Comparison of ENCODE assay signal across 8 mouse cellular contexts in genomic region chr2:78869721-78870442, GRCm38 (mm10). TPM values are rescaled to one million over a fixed set of nuclear protein-coding genes. Genes with fewer than 3 reads are reported as not detected.
A peak's percentile ranks its signal among the peaks of the same experiment; 100 is the strongest.
DNase-seq lines count a peak whose midpoint lies in the region; ATAC-seq and TF ChIP-seq lines count a peak whose summit lies in the region.

No protein-coding gene starts in this region.

- H3K9ac ChIP-seq in limb, embryonic 14.5 days (ENCODE audit: low read depth, low read length, severe bottlenecking), result peak overlapping the region; percentile 99
- peak overlapping the region; percentile 97 for H3K9ac ChIP-seq in midbrain, embryonic 15.5 days

- H3K4me3 ChIP-seq in hindbrain, embryonic 10.5 days, result peak overlapping the region; percentile 79
- peak overlapping the region; percentile 76 for H3K4me3 ChIP-seq in limb, embryonic 14.5 days (replicated peaks; ENCODE audit: low read length)
- H3K4me3 ChIP-seq in midbrain, embryonic 15.5 days, result peak overlapping the region; percentile 87

- WGBS in hindbrain, embryonic 10.5 days, result 5% methylated on average over 35 of the region's 35 CpGs
- under 1% methylated on average over 35 of the region's 35 CpGs for WGBS in limb, embryonic 14.5 days
- 1% methylated on average over 35 of the region's 35 CpGs for WGBS in midbrain, embryonic 15.5 days

- DNase-seq in left cerebral cortex, adult 18-20 months (ENCODE audit: low spot score in 2 of 2), result peak; percentile 4 to 31
- DNase-seq in left cerebral cortex, adult 9 months (ENCODE audit: low spot score in 2 of 2), result no peak
- DNase-seq in adrenal gland, postnatal 25 days, result peak; percentile 40
- DNase-seq in hindbrain, embryonic 10.5 days (ENCODE audit: low spot score), result peak; percentile 38
- DNase-seq in limb, embryonic 14.5 days (ENCODE audit: low spot score), result peak; percentile 31
- DNase-seq in thymus, postnatal 0 days (ENCODE audit: low spot score), result peak; percentile 16

- peaks cover 7% of the 10 kb centered on the region for H3K36me3 ChIP-seq in hindbrain, embryonic 10.5 days
- H3K36me3 ChIP-seq in limb, embryonic 14.5 days (ENCODE audit: control insufficient read depth, insufficient read depth, low read length), result peaks cover 14% of the 10 kb centered on the region; the same call in 1 of the 2 replicates
- no peaks in the 10 kb centered on the region for H3K36me3 ChIP-seq in midbrain, embryonic 15.5 days (replicated peaks)

- H3K4me1 ChIP-seq in hindbrain, embryonic 10.5 days (replicated peaks), result peaks cover 49% of the 10 kb centered on the region
- peaks cover 39% of the 10 kb centered on the region for H3K4me1 ChIP-seq in limb, embryonic 14.5 days (ENCODE audit: control insufficient read depth, insufficient read depth, low read length)
- H3K4me1 ChIP-seq in midbrain, embryonic 15.5 days, result peaks cover 33% of the 10 kb centered on the region

- H3K27ac ChIP-seq in hindbrain, embryonic 10.5 days, result peak overlapping the region; percentile 100
- H3K27ac ChIP-seq in limb, embryonic 14.5 days (replicated peaks; ENCODE audit: low read depth, low read length), result peak overlapping the region; percentile 99
- peak overlapping the region; percentile 98 for H3K27ac ChIP-seq in midbrain, embryonic 15.5 days

- peak overlapping the region; percentile 74 for H3K4me2 ChIP-seq in limb, embryonic 14.5 days (replicated peaks; ENCODE audit: low read depth, low read length, severe bottlenecking)
- peak overlapping the region; percentile 72 for H3K4me2 ChIP-seq in midbrain, embryonic 15.5 days

- peak; percentile 50 for ATAC-seq in erythroblast, adult 5-6 weeks (replicated peaks; ENCODE audit: low FRiP score, poor library complexity, severe bottlenecking)
- no peak for ATAC-seq in limb, embryonic 14.5 days (ENCODE audit: low FRiP score, low read depth)
- no peak for ATAC-seq in midbrain, embryonic 15.5 days (replicated peaks)

- no peaks in the 10 kb centered on the region for H3K27me3 ChIP-seq in hindbrain, embryonic 10.5 days (ENCODE audit: insufficient read depth, poor library complexity, severe bottlenecking)
- no peaks in the 10 kb centered on the region for H3K27me3 ChIP-seq in limb, embryonic 14.5 days (ENCODE audit: control insufficient read depth, insufficient read depth, low read length)
- H3K27me3 ChIP-seq in midbrain, embryonic 15.5 days (replicated peaks), result no peaks in the 10 kb centered on the region

- H3K9me3 ChIP-seq in hindbrain, embryonic 10.5 days, result no peaks in the 10 kb centered on the region
- H3K9me3 ChIP-seq in limb, embryonic 14.5 days (ENCODE audit: control insufficient read depth, low read length), result no peaks in the 10 kb centered on the region
- H3K9me3 ChIP-seq in midbrain, embryonic 15.5 days, result no peaks in the 10 kb centered on the region

- no peak for TF ChIP-seq POLR2A in limb, embryonic 14.5 days (IDR thresholded peaks at IDR 0.05; ENCODE audit: borderline replicate concordance, extremely low read depth, insufficient read depth, insufficient read length)

RNA-seq across cellular contexts. Expression of gene Ube2e3, which starts 2.0 kb away (rescaled TPM):
- 100 to 1,000 TPM; 103 to 106 TPM for total RNA-seq in left cerebral cortex, adult 18-20 months (2021)
- total RNA-seq in adrenal gland, postnatal 25 days (2021), result 64.3 and 78.5 TPM in 2 replicates
- 41.1 and 50.2 TPM in 2 replicates for total RNA-seq in erythroblast, adult 5-6 weeks (2015; ENCODE audit: low replicate concordance)
- total RNA-seq in erythroblast, adult 5-6 weeks (2017; ENCODE audit: low replicate concordance), result 51.5 and 63.1 TPM in 2 replicates
- polyA plus RNA-seq in hindbrain, embryonic 10.5 days (2016; fragmentation: Nextera tagmentation; extraction: Ambion mirVana), result 216 and 248 TPM in 2 replicates
- polyA plus RNA-seq in limb, embryonic 14.5 days (2012; rRNA removed), result 90.2 and 91.5 TPM in 2 replicates
- 155 and 177 TPM in 2 replicates for polyA plus RNA-seq in limb, embryonic 14.5 days (2014; fragmentation: Nextera tagmentation; extraction: Ambion mirVana)
- polyA plus RNA-seq in midbrain, embryonic 15.5 days (2015; fragmentation: Nextera tagmentation; extraction: Ambion mirVana), result 268 and 294 TPM in 2 replicates
- polyA plus RNA-seq in thymus, postnatal 0 days (2015; fragmentation: Nextera tagmentation; extraction: Ambion mirVana), result 118 and 132 TPM in 2 replicates

Comparison
In these comparisons a context has a peak if more than half of its experiments do, and no peak if none do; other contexts are left out.
1. DNase-seq: peak in left cerebral cortex, adult 18-20 months (2 of 2), adrenal gland, postnatal 25 days (single experiment), hindbrain, embryonic 10.5 days (single experiment), limb, embryonic 14.5 days (single experiment) and thymus, postnatal 0 days (single experiment); none in left cerebral cortex, adult 9 months (0 of 2).
2. Peak in every context shown above with its lines, with median percentiles within 50 percentile points of each other: H3K27ac ChIP-seq and H3K4me3 ChIP-seq.